Mouse (Mus musculus) T-helper 2 cell (primary cell): ENCODE results near the gene Dennd4a.

Source experiments
- in situ Hi-C: fragments of 300-600 bp; cut with MboI, MseI; formaldehyde crosslinking; loops from one replicate; pipeline ENCODE4 v1.15.1; 2025; ENCODE audit warnings: high pct_unique_total_duplicates

The Dennd4a gene

GRCm38 (mm10) chr9:64810822-64811537 lies at the start of gene Dennd4a:
Gene Dennd4a (plus strand): TSS chr9:64811340.
- in situ Hi-C loops = loop anchor here (25.0 kb wide), 1 partner anchor 1074 kb away; no protein-coding TSS in a partner anchor

DNA sequence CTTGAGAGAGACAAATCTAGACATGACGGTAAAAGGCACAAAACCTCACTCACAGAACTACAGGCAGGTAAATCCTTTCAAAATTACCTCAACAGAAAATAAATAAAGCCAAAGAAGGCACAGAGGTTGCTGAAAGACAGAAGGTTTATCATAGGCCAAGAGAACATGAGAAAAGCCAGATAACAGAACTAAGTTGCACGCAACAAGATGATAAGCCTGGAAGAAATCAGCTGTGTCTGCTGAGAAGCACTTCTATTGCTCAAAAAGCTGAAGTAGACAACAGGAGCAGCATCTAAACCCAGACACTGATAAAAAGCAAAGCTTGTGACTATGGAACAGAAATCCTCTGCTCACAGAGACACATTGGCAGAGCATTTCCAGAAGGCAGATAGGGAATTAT lies 46.3 kb upstream of the Dennd4a start:
- in situ Hi-C loops = no loop called here

GRCm38 (mm10) chr9:64766136-64766535 lies 45.0 kb upstream of the Dennd4a start:
- in situ Hi-C loops = no loop called here

- in situ Hi-C loops = no loop called here
Measured at GRCm38 (mm10) chr9:64767796-64768195, 43.3 kb upstream of the Dennd4a start.

DNA sequence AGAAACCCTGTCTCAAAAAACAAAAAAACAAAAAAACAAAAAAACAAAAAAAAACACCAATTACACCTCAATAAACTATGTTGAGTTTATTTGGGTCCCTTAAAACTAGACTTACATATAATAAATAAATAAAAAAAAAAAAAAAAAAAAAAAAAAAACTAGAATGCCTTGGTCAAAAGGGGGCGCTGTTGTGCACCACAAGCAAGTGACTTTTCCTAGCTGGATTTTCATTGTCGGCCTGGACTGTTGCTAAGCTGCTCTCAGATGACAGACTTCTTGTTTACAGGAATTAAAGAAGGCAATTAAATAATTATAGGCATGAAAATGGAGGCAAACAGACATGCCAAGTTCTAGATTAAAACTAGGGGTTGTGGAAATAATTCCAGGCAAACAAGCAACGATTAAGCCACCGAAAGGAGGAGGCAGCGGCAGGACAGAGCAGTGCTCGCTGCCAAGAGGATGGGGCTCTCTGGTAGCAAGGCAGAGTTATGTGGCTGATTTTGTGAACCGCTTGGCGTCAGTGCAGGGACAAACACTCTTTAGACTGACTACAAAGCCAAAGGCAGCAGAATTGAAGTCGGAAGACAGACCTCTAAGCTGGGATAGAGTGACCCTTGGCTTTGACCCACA lies 42.0 kb upstream of the Dennd4a start:
- in situ Hi-C loops = no loop called here

GRCm38 (mm10) chr9:64769911-64770310 lies 41.2 kb upstream of the Dennd4a start:
- in situ Hi-C loops = loop anchor here (10.0 kb wide), 1 partner anchor 95 kb away; no protein-coding TSS in a partner anchor

GRCm38 (mm10) chr9:64770411-64770849 lies 40.7 kb upstream of the Dennd4a start:
- in situ Hi-C loops = loop anchor here (10.0 kb wide), 1 partner anchor 94 kb away; no protein-coding TSS in a partner anchor

DNA sequence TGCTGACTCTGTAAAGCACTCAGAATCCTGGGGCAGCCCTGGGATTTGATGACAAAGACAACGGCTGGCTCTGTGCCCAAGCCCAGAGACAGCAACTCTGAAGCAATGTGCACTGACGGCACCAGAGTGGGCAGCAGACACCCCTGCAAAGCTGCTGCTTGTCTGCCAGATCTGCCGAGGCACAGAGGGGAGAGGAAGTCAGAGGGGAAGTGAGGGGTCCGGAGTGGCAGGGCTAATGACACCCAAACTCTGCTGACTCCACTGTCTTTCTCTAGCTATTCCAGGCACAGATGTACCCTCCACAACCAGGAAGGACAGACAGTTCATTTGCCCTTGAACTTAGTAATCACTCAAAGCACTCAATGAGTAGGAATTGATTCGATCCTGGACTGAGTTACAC lies 39.9 kb upstream of the Dennd4a start:
- in situ Hi-C loops = loop anchor here (10.0 kb wide), 1 partner anchor 94 kb away; no protein-coding TSS in a partner anchor

GRCm38 (mm10) chr9:64773254-64773653 lies 37.9 kb upstream of the Dennd4a start:
- in situ Hi-C loops = loop anchor here (10.0 kb wide), 1 partner anchor 92 kb away; no protein-coding TSS in a partner anchor

DNA sequence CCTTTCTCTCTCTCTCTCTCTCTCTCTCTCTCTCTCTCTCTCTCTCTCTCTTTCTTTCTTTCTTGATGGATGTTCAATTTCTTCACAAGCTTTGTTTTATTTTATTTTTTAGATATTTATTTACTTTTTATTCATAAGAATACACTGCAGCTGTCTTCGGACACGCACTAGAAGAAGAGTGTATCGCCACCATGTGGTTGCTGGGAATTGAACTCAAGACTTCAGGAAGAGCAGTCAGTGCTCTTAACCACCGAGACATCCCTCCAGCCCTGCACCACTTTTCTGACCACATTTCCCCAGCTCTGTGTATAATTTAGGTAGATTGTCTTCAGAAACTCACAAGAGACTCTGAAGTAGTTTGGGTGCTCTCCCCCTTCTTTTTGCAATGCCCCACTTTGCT lies 37.2 kb upstream of the Dennd4a start:
- in situ Hi-C loops = loop anchor here (10.0 kb wide), 1 partner anchor 91 kb away; no protein-coding TSS in a partner anchor

DNA sequence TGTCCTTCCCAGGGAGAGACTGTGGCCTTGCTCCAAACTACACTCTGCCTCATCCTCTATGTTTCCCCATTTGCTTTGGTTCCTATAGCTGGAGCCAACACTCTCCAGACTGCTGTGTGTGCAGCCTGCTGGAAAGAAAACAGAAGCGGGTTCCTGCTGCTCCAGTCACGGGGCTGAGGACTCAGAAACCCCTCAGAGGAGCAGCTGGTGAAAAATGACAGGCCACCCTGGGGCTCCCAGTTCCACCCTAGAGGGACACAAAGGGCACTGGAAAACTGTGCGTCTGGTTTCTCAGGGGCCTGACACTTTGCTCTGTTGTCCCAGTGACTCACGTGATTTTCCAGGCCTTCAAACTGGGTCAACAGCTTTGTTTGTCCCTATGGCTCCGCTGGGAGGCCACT lies 36.7 kb upstream of the Dennd4a start:
- in situ Hi-C loops = loop anchor here (10.0 kb wide), 1 partner anchor 90 kb away; no protein-coding TSS in a partner anchor

- in situ Hi-C loops = loop anchor here (10.0 kb wide), 1 partner anchor 90 kb away; no protein-coding TSS in a partner anchor
Measured at GRCm38 (mm10) chr9:64774883-64775282, 36.3 kb upstream of the Dennd4a start.

DNA sequence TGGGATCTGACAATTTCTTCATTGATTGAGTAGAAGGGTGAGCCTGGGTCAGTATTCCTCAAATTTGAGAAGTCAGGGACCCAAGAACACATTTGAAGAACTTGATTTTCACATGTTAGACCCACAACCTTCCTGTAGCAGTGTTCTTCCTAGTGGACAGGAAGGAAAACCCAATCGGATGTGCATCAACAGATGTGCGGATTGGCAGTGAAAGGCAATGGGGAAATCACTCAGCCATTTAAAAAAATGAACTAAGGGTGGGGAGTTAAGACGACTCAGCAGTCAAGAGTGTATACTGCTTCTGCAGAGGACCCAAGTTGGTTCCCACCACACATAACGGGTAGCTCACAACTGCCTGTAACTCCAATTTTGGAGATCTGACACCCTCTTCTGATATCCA lies 35.6 kb upstream of the Dennd4a start:
- in situ Hi-C loops = loop anchor here (10.0 kb wide), 1 partner anchor 89 kb away; no protein-coding TSS in a partner anchor

DNA sequence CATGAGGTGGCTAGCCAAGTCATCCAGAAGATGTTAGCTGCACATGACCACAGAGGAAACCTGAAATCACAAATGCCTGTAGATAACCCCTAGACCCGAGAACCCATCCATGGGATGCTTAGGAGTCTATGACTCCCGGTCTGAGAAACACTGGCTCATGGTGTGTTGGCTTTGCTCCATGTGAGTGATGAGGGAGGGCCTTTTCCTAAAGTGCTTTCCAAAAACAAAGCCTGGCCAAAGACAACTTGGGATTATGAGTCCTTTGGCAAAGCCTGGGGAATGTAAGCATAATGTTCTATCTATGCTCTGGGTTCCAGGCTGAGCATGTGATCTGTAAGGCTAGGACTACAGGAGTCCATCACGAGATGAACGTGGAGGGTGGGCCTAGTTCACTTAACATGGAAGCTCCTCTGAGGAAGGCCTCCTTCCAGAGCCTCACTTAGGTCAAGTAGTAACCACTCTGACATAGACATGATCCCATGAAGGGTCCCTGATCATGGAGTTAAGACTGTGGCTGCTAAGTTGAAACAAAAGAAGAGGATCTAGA lies 33.6 kb upstream of the Dennd4a start:
- in situ Hi-C loops = loop anchor here (10.0 kb wide), 1 partner anchor 87 kb away; no protein-coding TSS in a partner anchor

- in situ Hi-C loops = loop anchor here (10.0 kb wide), 1 partner anchor 87 kb away; no protein-coding TSS in a partner anchor
Measured at GRCm38 (mm10) chr9:64778151-64778550, 33.0 kb upstream of the Dennd4a start.

- in situ Hi-C loops = loop anchor here (10.0 kb wide), 1 partner anchor 85 kb away; no protein-coding TSS in a partner anchor
Measured at GRCm38 (mm10) chr9:64779628-64780027, 31.5 kb upstream of the Dennd4a start.

DNA sequence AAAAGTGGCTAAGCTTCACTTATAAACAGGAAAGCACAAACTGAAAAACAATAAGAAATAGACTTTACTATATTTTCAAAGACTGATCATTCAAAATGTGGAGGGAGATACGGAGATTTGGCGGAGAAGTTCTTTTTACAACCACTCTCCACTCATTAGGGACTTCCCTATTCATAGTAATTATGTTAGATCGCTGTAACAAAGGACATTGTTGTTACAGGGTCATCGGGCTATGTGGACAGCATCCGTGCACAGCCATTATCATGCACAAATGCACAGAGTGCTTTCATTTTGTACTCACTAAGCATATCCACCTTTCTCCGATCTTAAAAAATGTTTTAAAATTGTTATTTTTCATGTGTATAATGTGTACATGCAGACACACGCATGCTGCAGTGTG lies 27.6 kb upstream of the Dennd4a start:
- in situ Hi-C loops = no loop called here

GRCm38 (mm10) chr9:64784841-64785240 lies 26.3 kb upstream of the Dennd4a start:
- in situ Hi-C loops = no loop called here

DNA sequence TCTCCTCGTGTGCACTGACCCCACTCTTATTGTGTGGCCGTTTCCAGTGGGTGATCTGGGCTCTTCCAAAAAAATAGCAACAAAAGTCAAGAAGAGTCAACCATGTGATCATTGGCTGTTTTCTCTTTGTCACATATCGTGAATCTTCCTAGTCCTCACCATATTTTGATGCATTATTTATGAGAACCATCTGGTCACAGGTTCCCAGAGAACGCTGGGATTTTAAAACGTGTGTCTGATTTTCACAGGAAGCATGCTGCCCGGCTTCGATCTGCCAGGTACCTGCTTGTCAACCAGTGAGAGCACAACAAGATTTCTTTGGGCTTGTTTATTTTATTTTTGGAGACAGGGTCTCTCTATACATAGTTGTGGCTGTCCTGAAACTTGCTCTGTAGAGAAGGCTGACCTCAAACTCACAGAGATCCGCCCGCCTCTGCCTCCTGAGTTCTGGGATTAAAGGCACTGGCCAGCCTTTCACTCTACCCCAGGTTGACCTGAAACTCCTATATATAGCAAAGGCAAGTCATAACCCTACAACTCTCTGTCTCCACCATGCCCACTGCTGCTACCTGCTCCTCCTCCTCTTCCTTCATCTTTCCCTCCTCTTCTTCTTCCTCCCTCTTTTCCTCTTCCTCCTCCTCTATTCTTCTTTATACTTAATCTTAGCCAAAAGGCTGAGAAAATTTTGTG lies 24.8 kb upstream of the Dennd4a start:
- in situ Hi-C loops = no loop called here

GRCm38 (mm10) chr9:64788070-64788469 lies 23.1 kb upstream of the Dennd4a start:
- in situ Hi-C loops = no loop called here

GRCm38 (mm10) chr9:64789341-64789761 lies 21.8 kb upstream of the Dennd4a start:
- in situ Hi-C loops = no loop called here
